Mouse (Mus musculus) bone marrow macrophage, adult 2 months (primary cell): ENCODE measurements at regions not wholly inside any gene's neighbourhood (a gene's known extent, or its start where the extent isn't known, plus 50 kb on each side); places are given as distances from the start of the nearest gene placed in this dataset.

Source experiments
- H3K27ac ChIP-seq: 2 replicates; pipeline ENCODE4 v1.5.1; 2012; ENCODE audit warnings: low read depth, low read length; ENCODE audit not compliant: insufficient read depth
- H3K4me1 ChIP-seq: 2 replicates; pipeline ENCODE4 v1.6.1; 2012; ENCODE audit warnings: low read length; ENCODE audit not compliant: control insufficient read depth, insufficient read depth
- H3K4me3 ChIP-seq: 2 replicates; pipeline ENCODE4 v1.5.1; 2012; ENCODE audit warnings: mild to moderate bottlenecking, low read length, moderate library complexity; ENCODE audit not compliant: insufficient read depth
- CTCF ChIP-seq: IDR thresholded peaks from 2 replicates; pipeline ENCODE4 v1.5.1; 2012; ENCODE audit warnings: low read depth, mild to moderate bottlenecking, low read length, moderate library complexity
- POLR2A ChIP-seq: IDR thresholded peaks from 2 replicates; pipeline ENCODE4 v1.6.1; 2012; ENCODE audit warnings: mild to moderate bottlenecking, low read depth, low read length, borderline replicate concordance

GRCm38 (mm10) chr4:31205332-31205970, 758.4 kb upstream of the Map3k7 start:
- Histone ChIP-seq H3K4me1 (no peaks in the 10 kb centered on the region), H3K4me3 (no peak overlapping the region), H3K27ac (no peak overlapping the region)
- TF ChIP-seq CTCF = no peak
- no peak for TF ChIP-seq POLR2A

DNA sequence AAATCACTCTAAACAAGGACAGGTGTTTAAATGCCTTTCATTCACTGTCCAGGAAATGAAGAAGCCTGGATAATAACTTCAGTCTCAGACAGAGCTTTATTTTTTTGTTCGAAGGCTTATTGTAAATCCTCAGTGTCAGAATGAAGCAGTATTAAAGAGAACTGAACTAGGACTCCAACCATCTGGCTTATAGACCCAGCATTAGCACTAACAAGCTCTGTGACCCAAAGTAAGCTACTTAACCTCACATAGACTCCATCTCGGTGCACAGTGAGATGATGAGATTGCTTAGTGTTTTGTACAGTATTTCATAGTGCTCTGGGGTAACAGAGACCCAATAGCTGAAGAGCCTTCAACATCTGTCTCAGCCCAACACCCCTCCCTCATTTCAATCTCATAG, 738.2 kb upstream of the Map3k7 start:
- H3K4me1 ChIP-seq = no peaks in the 10 kb centered on the region
- H3K4me3 ChIP-seq = no peak overlapping the region
- TF ChIP-seq CTCF (no peak), POLR2A (no peak)
- H3K27ac ChIP-seq = no peak overlapping the region

DNA sequence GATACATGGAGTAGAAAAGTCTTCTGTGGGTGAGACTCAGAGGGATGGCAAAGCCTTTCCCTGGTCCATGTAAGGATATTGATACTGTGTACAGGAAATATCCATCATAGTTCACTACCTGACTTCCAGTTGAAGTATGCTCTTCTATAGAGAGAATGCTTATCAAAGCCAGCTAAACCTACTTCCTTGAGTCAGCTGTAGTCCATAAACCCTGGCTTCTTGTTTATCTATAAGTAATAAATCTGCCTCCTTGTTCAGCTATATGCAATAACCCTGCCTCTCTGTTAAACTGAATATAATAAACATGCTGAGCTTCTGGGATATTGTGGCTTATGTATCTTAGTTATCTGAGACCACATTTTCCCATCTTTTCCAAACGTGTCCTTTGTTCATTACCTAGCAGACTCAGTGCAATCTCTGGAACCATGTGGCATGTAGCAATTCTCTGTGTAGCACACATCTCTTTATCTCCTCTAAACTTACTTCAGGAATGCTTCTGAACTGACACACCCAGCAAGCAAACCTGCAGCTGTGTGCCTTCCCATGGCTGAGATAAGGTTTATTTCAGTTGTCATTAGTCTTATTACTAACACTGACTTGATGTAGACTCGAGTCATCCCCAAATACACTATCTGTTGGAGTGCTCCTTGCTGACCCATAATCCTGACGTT, 694.9 kb upstream of the Map3k7 start:
- H3K4me1 ChIP-seq = no peaks in the 10 kb centered on the region
- no peak overlapping the region for H3K4me3 ChIP-seq
- H3K27ac ChIP-seq = no peak overlapping the region
- TF ChIP-seq POLR2A = no peak
- TF ChIP-seq CTCF = no peak

GRCm38 (mm10) chr4:31274131-31274530, 689.8 kb upstream of the Map3k7 start:
- H3K4me3 ChIP-seq = no peak overlapping the region
- TF ChIP-seq CTCF (no peak), POLR2A (no peak)
- H3K4me1 ChIP-seq = no peaks in the 10 kb centered on the region
- H3K27ac ChIP-seq = no peak overlapping the region

DNA sequence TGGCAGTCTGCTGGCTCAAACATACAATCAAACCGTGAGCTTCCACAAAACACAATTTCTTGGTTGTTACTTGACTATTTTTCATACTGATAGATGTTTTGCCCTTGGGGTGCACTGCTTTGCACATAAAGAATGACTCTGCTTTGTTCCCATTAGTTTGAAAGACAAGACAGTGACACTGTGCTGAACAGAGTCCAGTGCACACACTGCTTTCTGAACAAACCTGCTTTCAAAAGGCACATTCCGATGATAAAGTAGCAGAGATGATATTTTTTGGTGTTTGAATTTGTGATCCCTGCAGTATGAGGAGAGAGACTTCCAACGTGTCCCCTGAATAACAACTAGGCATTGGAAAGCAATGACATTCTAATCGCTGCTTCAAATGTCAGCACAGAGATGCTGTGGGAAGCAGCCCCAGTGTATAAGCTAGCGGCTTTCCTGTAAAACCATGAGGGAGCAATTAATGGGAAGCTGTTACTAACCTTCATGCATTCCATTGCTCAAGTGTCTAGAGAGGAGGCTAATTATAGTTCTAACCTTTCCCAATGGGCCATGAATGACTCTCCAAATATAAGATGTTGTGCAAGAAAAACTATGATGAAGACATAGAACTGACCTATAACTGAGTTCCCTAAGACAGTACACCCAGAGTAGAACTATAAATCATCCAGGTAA, 673.5 kb upstream of the Map3k7 start:
- no peaks in the 10 kb centered on the region for H3K4me1 ChIP-seq
- TF ChIP-seq POLR2A (no peak), CTCF (no peak)
- H3K27ac ChIP-seq = no peak overlapping the region
- H3K4me3 ChIP-seq = no peak overlapping the region

DNA sequence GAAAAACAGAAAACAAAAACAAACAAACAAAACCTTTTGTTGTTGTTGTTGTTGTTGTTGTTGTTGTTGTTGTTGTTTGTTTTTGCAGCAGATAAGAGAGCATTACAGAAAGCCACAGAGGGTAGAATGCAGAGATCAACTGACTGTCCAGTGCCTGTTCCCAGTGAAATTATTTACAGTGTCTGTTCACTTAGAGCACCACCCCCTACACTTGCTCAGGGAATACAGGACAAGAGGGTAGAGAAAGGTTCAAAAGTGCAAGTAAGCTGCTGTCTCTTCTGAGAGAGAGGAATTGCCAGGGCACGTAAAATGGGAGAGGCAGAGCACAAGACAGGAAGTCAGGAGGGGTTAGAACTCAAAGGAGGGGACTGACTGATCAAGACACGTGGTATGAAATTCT, 670.1 kb upstream of the Map3k7 start:
- Histone ChIP-seq H3K4me1 (no peaks in the 10 kb centered on the region), H3K4me3 (no peak overlapping the region), H3K27ac (no peak overlapping the region)
- TF ChIP-seq POLR2A (no peak), CTCF (no peak)

DNA sequence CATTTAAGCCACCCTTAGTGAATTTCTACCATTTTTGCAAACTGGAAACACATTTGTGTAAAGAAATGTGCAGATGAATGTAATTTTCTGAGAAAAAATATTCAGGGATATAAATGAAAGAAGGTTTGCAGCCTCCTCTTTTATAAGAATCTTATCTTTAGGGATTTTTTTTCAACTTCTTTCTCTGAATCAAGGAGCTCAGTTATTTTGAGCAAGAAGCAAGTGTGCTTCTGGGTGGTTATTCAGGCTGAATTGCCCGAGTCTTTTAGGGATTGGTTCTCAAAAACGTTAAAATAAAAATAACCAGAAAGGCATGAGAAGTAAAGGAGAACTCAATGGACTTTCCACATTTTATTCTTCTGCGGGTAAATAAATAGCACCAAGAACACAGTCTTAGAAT, 666.0 kb upstream of the Map3k7 start:
- Histone ChIP-seq H3K4me1 (no peaks in the 10 kb centered on the region), H3K4me3 (no peak overlapping the region), H3K27ac (no peak overlapping the region)
- TF ChIP-seq POLR2A (no peak), CTCF (no peak)

GRCm38 (mm10) chr4:31319269-31319668, 644.6 kb upstream of the Map3k7 start:
- TF ChIP-seq CTCF (no peak), POLR2A (no peak)
- Histone ChIP-seq H3K4me3 (no peak overlapping the region), H3K4me1 (no peaks in the 10 kb centered on the region), H3K27ac (no peak overlapping the region)

DNA sequence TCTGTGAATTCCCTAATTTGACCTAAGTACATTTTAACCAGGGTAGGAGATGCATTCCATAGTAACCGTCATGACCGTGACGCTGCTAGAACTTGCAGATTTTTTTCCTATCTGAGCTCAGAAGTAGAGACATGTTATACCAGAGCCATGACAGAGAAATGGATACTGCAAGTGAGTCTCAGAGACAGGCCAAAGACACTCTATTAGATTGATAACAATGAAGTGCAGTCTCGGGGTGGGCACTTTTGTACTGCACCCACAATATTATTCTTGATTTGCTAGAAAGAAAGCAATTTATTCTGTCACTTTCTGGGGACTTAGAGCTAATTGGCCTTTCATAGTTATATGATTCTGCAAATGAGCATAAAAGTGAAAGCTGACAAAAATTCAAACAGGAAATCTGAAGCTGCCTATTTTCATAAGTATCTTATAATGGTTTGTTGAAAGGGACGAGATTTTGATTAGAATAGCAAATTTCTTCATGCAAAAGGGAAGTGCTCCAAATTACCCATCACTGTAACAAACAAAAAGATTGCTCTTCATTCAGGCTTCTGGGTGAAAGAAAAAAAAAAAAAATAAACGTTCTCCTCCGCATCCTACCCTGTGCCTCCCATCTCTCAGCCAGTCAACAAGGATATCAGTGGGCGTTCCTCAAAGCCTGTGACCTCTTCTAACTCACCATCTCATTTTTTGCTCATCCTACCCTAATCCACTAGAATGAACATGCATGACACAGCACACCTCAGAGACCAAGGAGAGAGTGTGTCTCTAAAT, 643.0 kb upstream of the Map3k7 start:
- H3K4me1 ChIP-seq = no peaks in the 10 kb centered on the region
- H3K4me3 ChIP-seq = no peak overlapping the region
- TF ChIP-seq CTCF (no peak), POLR2A (no peak)
- no peak overlapping the region for H3K27ac ChIP-seq
